Mouse (Mus musculus) colon, adult 2 months (tissue): ENCODE results near the gene Fam104a. TPM values are rescaled to one million over a fixed set of nuclear protein-coding genes. Genes with fewer than 3 reads are reported as not detected.

Experiments used
- polyA plus RNA-seq: library from polyadenylated mRNA; depleted of rRNA; stranded (reverse); fragments of >200 nt; gene quantifications from 2 replicates; pipeline ENCODE4 v1.2.3, GENCODE M21; 2012; rRNA removed

The Fam104a gene
- polyA plus RNA-seq: 39.8 and 43.6 TPM in 2 replicates

DNA sequence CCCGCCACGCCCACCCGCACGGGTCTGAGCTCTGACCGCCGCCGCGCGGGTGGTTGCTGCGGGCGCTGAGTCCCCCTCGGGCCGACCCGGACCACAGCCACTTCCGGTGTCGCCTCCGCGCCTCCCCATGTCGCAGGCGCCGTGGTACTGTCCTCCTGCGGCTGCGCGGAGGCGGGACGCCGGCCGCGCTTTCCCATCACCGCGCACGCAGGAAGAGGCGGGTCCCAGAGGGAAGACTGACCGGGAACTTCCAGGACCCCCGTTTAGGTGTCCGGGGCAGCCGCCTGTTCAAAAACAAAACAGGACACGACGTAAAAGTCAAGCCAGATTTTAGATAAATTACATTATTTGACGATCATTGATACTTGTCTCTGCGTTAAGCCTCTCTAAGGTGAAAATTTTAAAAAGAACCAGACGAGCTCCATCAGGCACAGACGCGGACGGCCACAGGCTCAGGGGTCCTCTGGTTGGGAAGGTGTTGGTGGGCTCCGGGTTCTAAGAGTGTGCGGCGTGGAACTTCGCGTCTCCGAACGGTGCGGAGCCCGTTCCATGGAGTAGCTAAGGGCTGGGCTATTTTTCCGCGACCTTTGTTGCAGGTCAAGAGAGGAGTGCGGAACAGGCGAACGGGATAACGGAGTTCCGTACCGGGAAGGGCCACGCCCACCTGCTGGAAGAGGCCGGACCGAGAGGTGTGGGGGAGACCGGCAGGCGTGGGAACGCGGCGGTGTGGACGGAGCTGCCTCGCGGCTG lies at the start of gene Fam104a, which contains the start of gene D11Wsu47e:
TSS of gene Fam104a (minus strand) at position 199 of the 750 bp plus-strand sequence.
TSS of gene D11Wsu47e (plus strand) at position 456 of the 750 bp plus-strand sequence.

DNA sequence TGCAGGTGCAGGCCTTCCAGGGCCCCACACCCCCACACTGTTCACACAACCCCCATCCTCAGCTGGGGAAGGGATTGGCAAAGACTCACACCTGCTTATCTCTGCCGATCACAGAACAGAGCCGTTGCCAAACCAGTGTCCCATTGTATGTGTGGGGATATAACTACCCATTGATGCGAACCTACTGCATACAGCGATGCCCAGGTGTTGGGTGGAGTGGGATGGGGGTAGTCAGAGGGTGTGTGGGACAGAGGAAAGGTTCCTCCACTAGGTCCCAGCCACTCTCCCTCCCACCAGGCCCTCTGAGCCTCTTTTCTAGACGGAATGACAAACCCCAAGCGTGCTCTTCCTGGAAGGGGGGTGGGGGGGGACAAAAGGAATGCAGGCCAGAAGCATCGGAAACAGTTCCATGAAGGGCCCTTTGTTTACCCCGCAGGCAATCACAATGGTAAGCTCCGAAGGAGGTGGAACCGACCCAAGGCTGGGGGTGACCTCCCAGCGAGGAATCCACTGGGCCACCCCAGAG lies 25.8 kb upstream of the Fam104a start, which contains the start of gene Cpsf4l:
TSS of gene Cpsf4l (minus strand) at position 287 of the 526 bp plus-strand sequence.

DNA sequence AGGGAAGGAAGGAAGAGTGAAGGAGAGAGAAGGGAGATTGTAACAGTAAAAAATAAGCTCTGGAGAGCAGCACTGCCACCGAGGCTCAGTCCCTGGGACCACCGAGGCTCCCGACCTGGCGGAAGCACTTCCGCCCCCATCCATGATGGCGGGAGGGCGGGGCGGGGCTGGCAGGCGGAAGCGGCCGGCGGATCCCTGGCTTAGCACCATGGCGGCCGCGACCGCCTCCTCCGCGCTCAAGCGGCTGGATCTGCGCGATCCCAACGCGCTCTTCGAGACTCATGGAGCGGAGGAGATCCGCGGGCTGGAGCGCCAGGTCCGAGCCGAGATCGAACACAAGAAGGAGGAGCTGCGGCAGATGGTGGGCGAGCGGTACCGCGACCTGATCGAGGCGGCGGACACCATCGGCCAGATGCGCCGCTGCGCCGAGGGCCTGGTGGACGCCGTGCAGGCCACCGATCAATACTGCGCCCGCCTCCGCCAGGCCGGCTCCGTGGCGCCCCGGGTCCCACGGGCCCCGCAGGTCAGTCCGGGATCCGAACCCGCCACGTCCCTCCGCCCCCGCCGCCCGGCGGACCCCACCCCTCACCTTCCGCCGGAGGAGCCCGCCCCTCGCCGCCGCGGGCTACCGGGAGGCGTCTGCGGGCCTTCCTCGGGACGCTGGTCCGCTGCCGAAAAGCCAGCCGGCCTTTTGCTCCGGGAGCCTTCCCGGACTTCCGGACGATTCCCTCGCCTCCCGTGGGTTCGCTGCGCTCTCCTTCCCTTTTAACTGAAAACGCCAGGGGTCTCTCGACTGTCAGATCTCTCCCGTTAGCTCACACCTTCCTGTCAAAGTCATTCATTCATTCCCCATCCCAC lies 34.4 kb downstream of the Fam104a start, which contains the start of gene Slc39a11:
TSS of gene Slc39a11 (minus strand) at position 727 of the 858 bp plus-strand sequence.

DNA sequence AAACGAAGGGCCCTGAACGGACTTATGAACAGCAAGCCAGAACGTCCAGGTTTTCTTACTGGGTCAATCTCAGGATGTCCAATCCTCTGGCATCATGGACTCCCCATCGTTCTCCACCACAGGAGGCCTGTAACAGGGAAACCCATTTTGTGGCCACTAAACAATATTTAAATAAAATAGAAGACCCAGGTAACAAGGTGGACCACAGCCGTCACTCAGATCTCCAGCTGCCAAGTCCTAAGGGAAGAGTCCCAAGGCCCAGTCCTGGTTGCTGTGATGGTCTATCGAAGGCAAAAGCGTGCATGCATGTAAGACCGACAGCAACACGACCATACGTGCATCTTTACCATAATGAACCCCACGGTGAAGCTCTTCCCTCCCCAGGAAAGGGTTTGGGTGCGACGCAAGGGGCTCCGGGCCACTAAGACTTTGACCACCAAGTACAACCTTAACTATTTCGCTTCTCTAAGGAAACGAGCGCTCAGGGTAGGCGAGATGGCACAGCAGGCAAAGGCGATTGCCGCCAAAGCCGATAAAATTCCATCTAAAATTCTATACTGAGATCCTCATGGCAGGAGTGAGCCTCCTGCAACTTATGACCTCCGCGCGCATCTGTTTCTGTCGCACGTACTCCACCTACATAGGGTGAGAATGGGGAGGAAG lies 35.1 kb downstream of the Fam104a start, which contains the start of gene Cog1:
TSS of gene Cog1 (plus strand) at position 480 of the 663 bp plus-strand sequence.

DNA sequence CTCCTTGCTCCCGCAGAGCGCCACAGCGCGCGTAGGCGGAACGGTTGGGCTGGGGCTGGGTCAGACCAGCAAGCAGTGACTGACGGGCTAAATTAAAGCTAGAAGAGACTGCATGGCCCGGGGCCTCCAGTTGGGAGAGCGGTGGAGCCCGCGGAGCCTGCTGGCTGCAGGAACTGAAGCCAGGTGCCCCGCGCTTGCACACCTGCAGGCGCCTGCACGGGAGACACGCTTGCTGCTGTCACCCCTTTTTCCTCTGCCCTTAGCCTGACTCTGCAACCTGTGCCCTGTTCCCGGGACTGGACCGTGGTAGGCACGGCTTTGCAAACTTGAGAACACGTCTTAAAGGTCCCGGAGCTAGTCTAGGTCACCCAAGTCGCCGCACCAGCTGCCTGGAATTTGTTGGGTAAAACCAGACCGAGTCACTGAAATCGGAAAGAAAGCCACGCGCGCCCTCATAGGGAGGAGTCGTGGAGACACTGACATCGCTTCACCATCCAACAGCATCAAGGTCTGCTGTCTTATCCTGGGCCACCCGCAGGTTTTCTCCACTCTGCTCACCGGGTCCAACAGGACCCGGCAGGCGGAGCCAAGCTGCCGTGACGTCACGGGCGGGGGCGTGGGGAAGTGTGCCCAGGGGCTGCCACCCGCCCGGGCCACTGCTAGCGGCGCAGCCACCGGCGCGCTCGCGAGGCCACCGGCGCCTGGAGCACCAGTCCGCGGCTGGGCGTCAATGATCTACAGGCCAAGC lies 65.1 kb downstream of the Fam104a start, which contains the start of gene Sstr2:
TSS of gene Sstr2 (plus strand) at position 671 of the 748 bp plus-strand sequence.

Other genes with a start within 250 kb of the Fam104a start
- gene Sstr2, start 64.8 kb downstream of the Fam104a start, polyA plus RNA-seq: 6.5 and 9.2 TPM in 2 replicates
- 72.4 and 76.1 TPM in 2 replicates for gene Cog1, start 35.0 kb downstream of the Fam104a start, polyA plus RNA-seq
- gene Slc39a11, start 34.1 kb downstream of the Fam104a start, polyA plus RNA-seq: 87.7 and 90.0 TPM in 2 replicates
- 4.9 and 5.3 TPM in 2 replicates for gene D11Wsu47e, start 257 bp upstream of the Fam104a start, polyA plus RNA-seq
- not detected in 2 replicates for gene Cpsf4l, start 25.9 kb upstream of the Fam104a start, polyA plus RNA-seq
- gene Cdc42ep4, start 67.7 kb upstream of the Fam104a start, polyA plus RNA-seq: 54.2 and 57.0 TPM in 2 replicates